Mouse (Mus musculus): ENCODE data around the gene Mrps26. TPM values are rescaled to one million over a fixed set of nuclear protein-coding genes. Genes with fewer than 3 reads are reported as not detected.

Gene Mrps26
- total and polyA plus RNA-seq, 3 experiments: 68.7 to 101 (median 71.4) TPM

DNA sequence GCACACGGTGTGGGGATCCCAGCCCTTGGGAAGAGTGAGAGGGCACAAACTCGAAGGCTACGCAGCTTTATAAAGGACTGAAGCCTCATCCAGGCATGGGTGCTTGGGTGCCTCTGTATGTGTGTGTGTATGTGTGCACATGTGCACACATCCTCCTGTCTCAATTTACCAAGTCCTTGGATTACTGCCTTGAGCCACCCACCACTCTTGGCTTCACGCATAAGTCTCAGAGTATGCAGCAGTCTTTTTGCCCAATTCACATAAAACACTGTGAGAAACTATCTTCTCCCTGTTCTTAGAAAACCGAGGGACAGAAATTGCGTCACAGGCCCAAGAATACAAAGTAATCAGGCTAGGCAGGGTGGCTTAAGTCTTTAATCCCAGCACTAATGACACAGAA is 22.5 kb downstream of the Mrps26 start:
- Histone ChIP-seq H3K9me3 (replicated peaks; ENCODE audit: low read length) (no peaks in the 10 kb centered on the region), H3K4me1 (ENCODE audit: control insufficient read depth in 1 of 2, insufficient read depth in 2 of 2) (no peaks in the 10 kb centered on the region), H3K27ac (ENCODE audit: insufficient read depth, low read depth) (no peak overlapping the region), H3K36me3 (replicated peaks in 1 of 2; ENCODE audit: control insufficient read depth in 1 of 2, insufficient read depth in 1 of 2, low read length in 1 of 2) (peaks cover 9 to 20% of the 10 kb centered on the region in 2 experiments), H3K4me2 (ENCODE audit: insufficient read depth, low read depth, poor library complexity, severe bottlenecking) (no peak overlapping the region), H3K9ac (ENCODE audit: insufficient read depth, low read depth) (no peak overlapping the region), H3K27me3 (replicated peaks) (peaks cover 6% of the 10 kb centered on the region), H3K4me3 (replicated peaks in 1 of 3; ENCODE audit: low read depth in 2 of 3, low read length in 2 of 3, poor library complexity in 1 of 3) (no peak overlapping the region), H3K79me2 (replicated peaks; ENCODE audit: control insufficient read depth, extremely low read depth, insufficient read depth, poor library complexity, severe bottlenecking) (no peaks in the 10 kb centered on the region)
- DNase-seq (ENCODE audit: extremely low read depth): no peak
- in situ Hi-C loops (cut with MboI; ENCODE audit: low pct_ligation_motif_present, low pct_unique_long_range_greater_than_20kb, low sequenced_read_pairs) (no loop called here), dilution Hi-C loops (cut with MboI; ENCODE audit: extremely low pct_ligation_motif_present, extremely low pct_unique_long_range_greater_than_20kb, low sequenced_read_pairs) (no loop called here)
- TF ChIP-seq ZMIZ1 (IDR thresholded peaks at IDR 0.05; ENCODE audit: low read depth, low read length): no peak
- no peak for TF ChIP-seq E2F4 (IDR thresholded peaks at IDR 0.05; ENCODE audit: insufficient replicate concordance, low read depth, low read length)
- TF ChIP-seq JUND (conservative IDR thresholded peaks at IDR 0.05; ENCODE audit: low read depth, low read length): no peak
- no peak for TF ChIP-seq ZC3H11A (IDR thresholded peaks at IDR 0.05; ENCODE audit: low read depth, low read length)
- TF ChIP-seq ETS1 (conservative IDR thresholded peaks at IDR 0.05; ENCODE audit: low read depth, low read length): no peak
- TF ChIP-seq RCOR1 (conservative IDR thresholded peaks at IDR 0.05; ENCODE audit: low read depth, low read length): no peak
- TF ChIP-seq TBP (conservative IDR thresholded peaks at IDR 0.05; ENCODE audit: low read depth, low read length): no peak
- no peak for TF ChIP-seq USF1 (IDR thresholded peaks at IDR 0.05; ENCODE audit: low read depth, low read length)
- no peak for TF ChIP-seq GABPA (IDR thresholded peaks at IDR 0.05; ENCODE audit: insufficient replicate concordance, low read depth, low read length)
- no peak for TF ChIP-seq ZKSCAN1 (IDR thresholded peaks at IDR 0.05; ENCODE audit: borderline replicate concordance, low read depth, low read length)
- no peak for TF ChIP-seq POLR2AphosphoS2 (IDR thresholded peaks at IDR 0.05; ENCODE audit: low read depth, low read length)
- TF ChIP-seq MAZ (IDR thresholded peaks at IDR 0.05; ENCODE audit: low read depth, low read length): no peak

DNA sequence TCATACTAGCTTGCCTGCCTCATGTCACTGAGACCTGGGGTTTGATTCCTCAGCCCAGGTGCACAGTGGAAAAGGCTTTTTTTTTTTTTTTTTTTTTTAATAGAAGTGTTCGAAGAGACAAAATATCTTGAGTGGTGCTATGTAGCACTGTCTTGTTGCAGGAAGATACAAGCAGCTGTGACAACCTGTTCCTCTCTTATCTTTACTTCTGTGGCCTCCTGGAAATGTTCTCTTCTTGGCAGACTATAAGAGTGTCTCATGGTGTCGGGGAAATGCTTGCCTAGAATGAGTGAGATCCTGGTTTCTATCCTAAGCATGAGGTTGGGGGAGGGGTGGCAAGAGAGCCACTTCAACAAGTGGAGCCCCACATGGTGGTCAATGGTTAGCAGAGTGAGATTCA is 24.8 kb downstream of the Mrps26 start:
- no peaks in the 10 kb centered on the region for H3K79me2 ChIP-seq (replicated peaks; ENCODE audit: control insufficient read depth, extremely low read depth, insufficient read depth, poor library complexity, severe bottlenecking)
- no peak for DNase-seq (ENCODE audit: extremely low read depth)
- dilution Hi-C loops (cut with MboI; ENCODE audit: extremely low pct_ligation_motif_present, extremely low pct_unique_long_range_greater_than_20kb, low sequenced_read_pairs) (no loop called here), in situ Hi-C loops (cut with MboI; ENCODE audit: low pct_ligation_motif_present, low pct_unique_long_range_greater_than_20kb, low sequenced_read_pairs) (no loop called here)
- H3K27me3 ChIP-seq (replicated peaks): no peaks in the 10 kb centered on the region
- no peak overlapping the region for H3K4me3 ChIP-seq (replicated peaks in 1 of 3; ENCODE audit: low read depth in 2 of 3, low read length in 2 of 3, poor library complexity in 1 of 3)
- TF ChIP-seq JUN (IDR thresholded peaks at IDR 0.05; ENCODE audit: insufficient read depth, low read depth, low read length): no peak
- H3K9ac ChIP-seq (ENCODE audit: insufficient read depth, low read depth): no peak overlapping the region
- H3K4me2 ChIP-seq (ENCODE audit: insufficient read depth, low read depth, poor library complexity, severe bottlenecking): no peak overlapping the region
- H3K9me3 ChIP-seq (replicated peaks; ENCODE audit: low read length): no peaks in the 10 kb centered on the region
- H3K4me1 ChIP-seq (ENCODE audit: control insufficient read depth in 1 of 2, insufficient read depth in 2 of 2): no peaks in the 10 kb centered on the region
- peaks cover 20 to 41% of the 10 kb centered on the region in 2 experiments for H3K36me3 ChIP-seq (replicated peaks in 1 of 2; ENCODE audit: control insufficient read depth in 1 of 2, insufficient read depth in 1 of 2, low read length in 1 of 2)
- no peak overlapping the region for H3K27ac ChIP-seq (ENCODE audit: insufficient read depth, low read depth)

DNA sequence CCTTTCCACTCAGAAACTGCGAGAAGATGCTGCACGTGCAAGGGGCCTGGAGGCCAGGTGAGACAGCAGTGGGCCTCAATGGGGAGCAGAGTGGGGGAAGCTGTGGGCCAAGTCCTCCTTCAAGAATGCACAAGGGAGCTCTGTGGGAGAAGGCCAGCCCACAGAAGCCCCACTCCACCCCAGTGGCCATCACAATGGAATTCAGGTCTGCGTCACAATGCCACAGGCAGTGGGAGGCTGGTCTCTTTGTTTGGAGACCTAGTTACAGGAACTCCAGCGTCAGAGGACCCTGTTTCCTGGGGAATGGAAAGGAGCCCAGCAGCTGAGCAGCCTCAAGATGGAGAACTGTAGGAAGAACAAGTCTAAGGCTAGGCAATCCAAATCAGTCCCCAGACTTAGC is 25.6 kb downstream of the Mrps26 start:
- Histone ChIP-seq H3K79me2 (replicated peaks; ENCODE audit: control insufficient read depth, extremely low read depth, insufficient read depth, poor library complexity, severe bottlenecking) (no peaks in the 10 kb centered on the region), H3K27me3 (replicated peaks) (no peaks in the 10 kb centered on the region), H3K9ac (ENCODE audit: insufficient read depth, low read depth) (no peak overlapping the region), H3K4me1 (ENCODE audit: control insufficient read depth in 1 of 2, insufficient read depth in 2 of 2) (no peaks in the 10 kb centered on the region), H3K9me3 (replicated peaks; ENCODE audit: low read length) (no peaks in the 10 kb centered on the region), H3K4me2 (ENCODE audit: insufficient read depth, low read depth, poor library complexity, severe bottlenecking) (no peak overlapping the region), H3K27ac (ENCODE audit: insufficient read depth, low read depth) (no peak overlapping the region), H3K4me3 (replicated peaks in 1 of 3; ENCODE audit: low read depth in 2 of 3, low read length in 2 of 3, poor library complexity in 1 of 3) (no peak overlapping the region), H3K36me3 (replicated peaks in 1 of 2; ENCODE audit: control insufficient read depth in 1 of 2, insufficient read depth in 1 of 2, low read length in 1 of 2) (peaks cover 25 to 46% of the 10 kb centered on the region in 2 experiments)
- DNase-seq (ENCODE audit: extremely low read depth): no peak
- peak; percentile 41; the same call in 1 of the 2 replicates for TF ChIP-seq POLR2AphosphoS2 (IDR thresholded peaks at IDR 0.05; ENCODE audit: low read depth, low read length)
- TF ChIP-seq NELFE (IDR thresholded peaks at IDR 0.05; ENCODE audit: low read depth, low read length): no peak
- dilution Hi-C loops (cut with MboI; ENCODE audit: extremely low pct_ligation_motif_present, extremely low pct_unique_long_range_greater_than_20kb, low sequenced_read_pairs): no loop called here
- in situ Hi-C loops (cut with MboI; ENCODE audit: low pct_ligation_motif_present, low pct_unique_long_range_greater_than_20kb, low sequenced_read_pairs): no loop called here

All from CH12.LX (cell line).